Mouse (Mus musculus) kidney, adult 2 months (tissue): ENCODE measurements around the gene Vezt.

ENCODE experiments used
- CTCF ChIP-seq: fragments of 200-500 bp; conservative IDR thresholded peaks from 2 replicates; pipeline ENCODE4 v1.5.1; 2011; ENCODE audit warnings: low read depth, mild to moderate bottlenecking, control low read depth, low read length, moderate library complexity, mixed read lengths; ENCODE audit not compliant: insufficient read depth, insufficient read length
- POLR2A ChIP-seq: fragments of 200-500 bp; IDR thresholded peaks from one replicate; pipeline ENCODE4 v1.6.1; 2011; ENCODE audit warnings: low read depth, low read length, control low read depth

DNA sequence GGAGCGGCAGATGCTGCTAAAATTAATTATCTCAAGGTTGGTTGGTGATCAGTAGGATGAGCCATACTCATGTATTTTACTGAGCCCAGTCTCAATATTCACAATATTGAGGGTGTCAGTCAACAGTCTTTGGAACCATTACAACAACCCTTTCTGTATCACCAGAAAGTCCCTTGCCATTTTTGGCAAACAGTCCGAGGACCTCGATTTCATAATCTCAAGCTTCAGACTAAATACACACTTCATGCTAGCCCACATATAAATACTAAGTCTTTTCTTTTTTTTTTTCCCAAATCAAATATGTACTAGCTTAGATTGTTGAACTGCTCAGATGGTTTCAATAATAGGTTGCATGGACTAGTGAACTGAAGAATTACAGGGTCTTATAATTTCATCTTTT, 84.6 kb downstream of the Vezt start:
- TF ChIP-seq POLR2A (no peak), CTCF (no peak)
